Mouse (Mus musculus): ENCODE results near the gene Klhl3. TPM values are rescaled to one million over a fixed set of nuclear protein-coding genes. Genes with fewer than 3 reads are reported as not detected.

Gene Klhl3
- total RNA-seq, 2 experiments from 2014 or later = 5.6 to 5.8 TPM

DNA sequence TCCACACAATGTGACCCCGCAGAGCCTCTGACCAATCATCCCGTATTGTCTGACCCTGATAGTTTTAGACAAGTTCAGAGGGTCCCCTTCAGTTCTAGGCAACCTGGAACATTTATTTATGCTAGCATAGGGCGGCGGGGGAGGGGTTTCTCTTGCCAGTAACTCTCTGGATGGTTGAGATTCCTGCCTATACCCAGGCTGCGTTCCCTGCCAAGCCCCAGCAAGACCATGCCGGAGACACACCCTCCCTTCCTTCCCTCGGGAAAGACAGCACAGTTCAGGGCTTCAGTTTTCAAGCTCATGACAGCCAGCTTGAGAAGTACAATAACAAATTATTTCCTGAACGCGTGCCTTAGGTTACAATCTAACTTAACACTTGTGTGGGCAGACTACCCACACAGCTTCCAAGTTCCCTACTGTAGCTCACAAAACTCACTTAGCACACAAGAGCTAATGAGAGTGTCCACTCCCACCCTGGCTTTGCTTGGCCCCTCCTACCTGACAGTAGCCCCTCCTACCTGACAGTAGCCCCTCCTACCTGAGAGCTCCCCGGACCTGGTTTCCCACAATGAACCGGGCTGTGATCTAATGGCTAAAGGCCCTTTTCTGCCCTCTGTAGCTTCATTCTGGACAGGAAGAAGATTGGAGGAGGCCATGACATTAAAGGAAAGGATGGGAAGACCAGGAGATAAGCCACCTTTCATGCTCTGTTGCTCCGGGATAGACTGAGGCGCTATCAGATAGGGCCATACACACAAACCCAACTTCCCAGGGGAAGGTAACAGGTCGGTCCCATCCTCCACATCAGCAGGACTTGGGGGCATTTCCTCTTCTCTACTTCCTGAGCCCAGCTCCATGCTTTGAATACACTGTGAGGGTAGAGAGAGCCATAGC is 46.6 kb downstream of the Klhl3 start:
- peak; percentile 62 for DNase-seq

DNA sequence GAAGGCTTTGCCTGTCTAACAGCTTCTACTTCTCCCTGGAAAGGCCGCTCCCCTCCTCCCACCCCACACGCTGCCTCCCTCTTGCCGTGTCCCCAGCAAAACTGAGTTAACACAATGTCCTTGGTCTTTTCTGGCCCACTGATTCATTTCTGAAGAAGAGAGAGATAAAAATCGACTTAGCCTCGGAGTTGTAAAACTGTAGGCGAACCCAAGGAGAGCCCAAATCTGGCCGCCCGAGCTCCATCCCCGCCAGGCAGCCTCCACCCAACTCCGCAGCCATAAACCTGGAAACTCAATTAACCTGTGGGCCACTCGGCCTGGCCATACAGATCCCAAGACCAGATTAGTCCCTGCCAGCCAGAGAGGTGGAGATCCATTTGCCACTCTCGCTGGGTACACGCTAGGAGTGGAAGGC is 47.3 kb downstream of the Klhl3 start:
- DNase-seq = no peak

DNA sequence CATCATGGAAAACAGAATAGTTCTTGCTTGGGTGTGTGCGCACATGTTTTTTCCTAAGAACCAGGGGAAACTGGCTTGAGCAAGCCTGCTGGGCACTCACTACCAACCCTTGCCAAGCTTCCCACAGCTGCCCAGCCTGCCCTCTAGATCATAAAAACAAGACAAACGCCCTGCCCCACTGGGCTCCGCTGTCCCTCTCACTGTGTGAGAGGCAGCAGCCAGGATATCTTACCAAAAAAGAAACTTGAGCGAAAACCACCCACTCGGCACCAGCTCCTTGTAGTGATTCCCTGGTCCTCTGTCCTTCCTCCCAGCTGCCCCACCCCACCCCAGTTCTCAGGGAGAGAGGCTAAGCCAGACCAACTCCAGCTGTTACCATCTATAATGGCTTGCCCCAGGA is 48.1 kb downstream of the Klhl3 start:
- no peak for DNase-seq

DNA sequence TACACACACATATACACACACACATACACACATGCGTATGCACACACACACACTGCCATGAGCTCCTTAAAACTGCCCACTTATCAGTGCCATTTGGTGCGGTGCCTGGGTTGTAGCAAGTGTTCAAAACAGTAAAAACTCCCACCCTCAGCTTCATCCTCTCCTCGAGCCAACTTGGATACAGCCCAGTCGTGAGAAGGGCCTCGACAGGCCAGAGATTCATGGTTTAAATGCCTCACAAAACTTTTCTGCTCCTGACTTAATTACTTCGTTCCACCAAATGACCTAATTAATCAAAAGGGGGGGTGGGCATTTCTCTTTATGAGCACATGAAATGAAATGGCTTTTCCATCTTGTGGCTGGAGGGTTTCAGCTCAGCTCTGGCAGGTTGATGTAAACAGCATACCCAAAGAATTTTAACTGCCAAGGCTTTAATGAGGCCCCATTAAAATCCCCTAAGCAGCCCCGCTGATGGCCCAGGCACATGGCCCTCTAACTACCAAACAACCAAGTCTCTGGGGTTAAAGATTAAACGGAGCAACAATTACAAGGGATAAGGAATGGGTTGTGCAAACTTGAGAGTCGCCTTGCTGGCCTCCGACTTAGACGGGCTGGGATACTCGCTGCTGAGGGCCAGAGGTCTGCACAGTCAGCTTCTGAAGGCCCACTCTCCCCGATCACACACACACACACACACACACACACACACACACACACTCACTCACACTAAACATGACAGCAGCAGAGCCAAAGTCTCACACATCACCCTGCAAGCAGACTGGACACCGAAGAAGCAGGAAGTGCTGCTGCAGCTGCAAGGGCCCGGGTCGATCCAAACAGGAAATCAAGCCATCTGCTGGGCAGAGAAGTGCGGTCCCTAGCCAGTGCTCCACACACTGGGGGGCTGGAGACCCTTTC is 55.2 kb downstream of the Klhl3 start:
- DNase-seq = peak; percentile 62

DNA sequence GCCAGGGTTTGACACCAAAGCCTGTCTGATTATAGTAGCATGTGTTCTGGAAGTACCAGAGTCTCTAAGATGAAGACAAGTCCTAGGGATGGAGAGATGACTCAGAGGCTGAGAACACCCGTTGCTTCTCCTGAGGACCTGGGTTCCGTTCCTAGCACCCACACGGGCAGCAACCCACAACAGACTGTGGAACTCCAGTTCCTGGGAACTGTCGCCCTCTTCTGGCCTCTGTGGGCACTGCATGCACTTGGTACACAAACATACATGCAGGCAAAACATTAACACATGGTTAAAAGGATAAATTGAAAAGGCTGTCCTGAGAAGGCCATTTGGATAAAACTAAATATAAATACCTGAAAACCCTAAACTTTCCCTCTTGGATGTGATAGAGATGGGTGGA is 56.8 kb downstream of the Klhl3 start:
- no peak for DNase-seq

GRCm38 (mm10) chr13:58053628-58054027 is 59.8 kb downstream of the Klhl3 start:
- DNase-seq = no peak

DNA sequence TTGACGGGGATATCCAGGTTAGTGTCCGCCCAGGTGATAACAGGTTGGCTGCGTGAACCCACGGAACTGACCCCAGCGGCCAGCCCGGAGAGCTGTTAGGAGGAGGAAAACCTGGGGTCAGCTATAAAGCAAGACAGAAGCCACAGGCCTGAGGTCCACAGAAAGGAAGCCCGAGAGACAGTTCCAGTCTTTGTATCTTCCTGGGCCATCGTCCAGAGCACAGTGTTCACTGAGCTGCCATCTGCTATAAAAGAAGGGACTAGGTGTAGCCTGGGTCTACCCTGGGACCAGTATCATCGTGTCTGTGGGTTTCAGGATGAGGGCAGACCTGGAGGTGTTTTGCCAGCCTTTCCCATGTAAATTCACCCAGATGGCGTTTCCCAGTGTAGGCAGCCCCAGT is 61.7 kb downstream of the Klhl3 start:
- DNase-seq = no peak

DNA sequence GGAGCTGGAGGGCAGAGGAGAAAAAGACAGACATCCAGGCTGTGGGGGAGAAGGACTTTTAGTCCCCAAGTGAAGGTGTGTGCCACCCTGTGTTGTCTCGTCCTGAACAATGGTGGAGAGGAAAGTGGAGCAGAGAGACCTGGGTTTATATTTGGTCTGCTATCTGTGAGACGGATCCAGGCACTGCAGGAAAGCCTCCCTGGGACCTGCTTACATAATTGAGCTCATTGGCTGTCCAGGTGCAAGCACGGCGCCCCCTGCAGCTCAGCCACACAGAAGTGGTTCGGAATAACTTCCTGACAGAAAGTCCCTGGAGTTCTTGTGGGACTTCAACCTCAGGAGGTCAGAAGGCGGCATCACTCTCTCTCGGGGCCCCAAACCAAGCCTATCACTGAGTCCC is 62.1 kb downstream of the Klhl3 start:
- DNase-seq = no peak

- no peak for DNase-seq
These were observed 64.3 kb downstream of the Klhl3 start for GRCm38 (mm10) chr13:58049121-58049520.

- no peak for DNase-seq
These were observed 65.3 kb downstream of the Klhl3 start for GRCm38 (mm10) chr13:58048076-58048475.

GRCm38 (mm10) chr13:58046178-58046577 is 67.2 kb downstream of the Klhl3 start:
- no peak for DNase-seq

GRCm38 (mm10) chr13:58045278-58045677 is 68.1 kb downstream of the Klhl3 start:
- peak; percentile 23 for DNase-seq

DNA sequence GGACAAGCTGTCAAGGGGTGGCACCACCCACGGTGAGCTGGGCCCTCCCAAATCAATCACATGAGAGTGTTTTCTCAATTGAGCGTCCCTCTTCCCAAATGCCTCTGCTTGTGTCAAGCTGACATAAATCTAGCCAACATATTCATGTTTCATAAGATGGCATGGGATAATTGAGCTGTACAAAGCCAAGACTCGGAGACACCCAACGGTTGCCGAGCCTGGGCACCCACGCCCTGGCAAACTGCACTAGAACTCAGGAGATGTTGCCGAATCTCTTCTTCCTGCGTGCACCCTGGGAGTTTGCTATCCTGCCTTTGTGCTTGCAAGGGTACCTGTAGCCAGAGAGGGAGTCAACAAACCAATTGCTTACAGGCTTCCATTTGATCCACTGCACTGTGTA is 70.1 kb downstream of the Klhl3 start:
- no peak for DNase-seq

DNA sequence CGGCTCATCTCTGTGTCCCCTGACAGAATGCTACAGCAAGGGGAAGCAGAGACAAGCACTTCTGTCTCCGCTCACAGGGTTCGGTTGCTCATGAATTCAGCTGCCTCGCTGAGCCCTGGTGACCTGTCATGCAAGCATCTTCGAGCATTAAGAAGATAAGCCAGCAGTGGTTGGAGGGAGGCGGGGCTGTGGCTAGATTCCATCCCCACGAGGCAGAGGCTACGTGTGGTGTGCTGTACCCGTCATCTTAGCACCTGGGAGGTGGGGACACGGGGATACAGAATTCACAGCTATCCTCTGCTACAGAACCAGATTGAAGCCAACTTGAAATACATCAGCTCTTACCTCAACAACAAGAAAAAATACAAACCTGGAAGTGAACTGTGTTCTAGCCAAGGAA is 73.3 kb downstream of the Klhl3 start:
- no peak for DNase-seq

- no peak for DNase-seq
These were observed 75.9 kb downstream of the Klhl3 start for GRCm38 (mm10) chr13:58037506-58037905.

DNA sequence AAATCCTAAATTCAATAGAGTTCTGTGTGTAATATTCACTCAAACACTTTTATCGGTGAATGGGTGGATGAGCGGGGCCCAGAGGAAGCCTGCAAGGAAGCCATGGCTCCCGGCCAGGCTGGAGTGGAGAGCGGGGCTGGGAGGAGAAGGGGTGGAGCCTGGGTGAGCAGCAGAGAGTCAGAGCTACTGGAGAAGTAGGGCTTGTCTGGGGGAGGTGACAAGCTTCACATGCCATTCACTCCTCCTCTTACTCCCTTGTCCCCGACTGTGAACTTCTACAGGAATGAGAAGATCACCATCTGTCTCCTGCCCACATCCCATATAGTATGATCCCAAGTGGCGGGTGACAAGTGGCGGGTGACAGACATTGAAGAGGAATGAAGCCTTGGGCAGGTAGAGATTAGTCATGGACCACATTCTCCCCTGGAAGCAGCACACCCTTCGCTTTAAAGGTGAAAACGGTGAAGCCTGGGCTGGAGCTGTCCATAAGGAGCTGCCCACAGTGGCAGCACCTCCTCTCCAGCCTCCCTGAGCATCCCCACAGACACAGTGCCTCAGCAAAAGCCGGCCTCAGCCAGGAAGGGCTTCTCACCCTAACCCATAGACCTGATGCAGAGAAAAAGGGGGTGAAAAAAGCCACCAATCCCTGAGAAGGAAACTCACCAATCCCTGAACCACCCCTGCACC is 77.8 kb downstream of the Klhl3 start:
- peak; percentile 91 for DNase-seq

- no peak for DNase-seq
These were observed 78.4 kb downstream of the Klhl3 start for GRCm38 (mm10) chr13:58034985-58035384.

- DNase-seq = no peak
These were observed 78.9 kb downstream of the Klhl3 start for GRCm38 (mm10) chr13:58034507-58034906.

DNA sequence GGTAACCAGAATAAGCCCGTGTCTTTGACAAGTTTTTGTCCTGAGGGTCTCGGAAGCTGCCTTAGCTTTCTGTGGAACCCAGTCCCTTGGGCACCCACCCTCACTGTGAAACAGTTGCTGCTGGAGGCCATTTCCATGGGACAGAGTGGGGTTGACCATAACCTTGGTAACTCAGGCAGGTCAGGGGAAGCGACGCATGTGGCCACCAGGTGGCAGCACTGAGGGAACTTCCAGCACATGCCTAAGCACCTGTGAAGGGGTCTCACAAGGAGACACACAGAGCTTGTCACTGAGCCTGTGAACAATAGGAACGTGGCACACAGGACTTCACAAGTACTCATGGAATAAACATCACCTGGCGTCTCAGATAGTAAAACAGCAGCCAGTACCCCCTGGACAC is 81.6 kb downstream of the Klhl3 start:
- peak; percentile 85 for DNase-seq

DNA sequence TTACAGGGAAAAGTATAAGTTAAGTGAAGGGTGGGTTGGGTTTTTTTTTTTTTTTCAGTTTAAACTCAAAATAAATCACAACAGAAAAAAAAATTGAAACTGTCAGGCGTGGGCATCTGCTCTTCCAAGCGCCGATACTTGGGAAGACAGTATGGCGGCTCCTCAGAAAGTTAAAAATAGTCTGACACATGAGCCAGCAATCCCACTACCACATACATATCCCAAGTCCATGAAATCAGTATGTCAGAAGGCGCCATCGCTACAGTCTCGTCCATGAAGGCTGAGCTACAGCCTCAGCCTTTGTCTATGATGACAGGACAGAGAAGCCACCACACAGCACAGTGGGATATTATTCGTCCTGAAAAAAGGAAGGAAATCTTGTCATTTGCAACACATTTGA is 86.3 kb downstream of the Klhl3 start:
- DNase-seq = no peak

DNA sequence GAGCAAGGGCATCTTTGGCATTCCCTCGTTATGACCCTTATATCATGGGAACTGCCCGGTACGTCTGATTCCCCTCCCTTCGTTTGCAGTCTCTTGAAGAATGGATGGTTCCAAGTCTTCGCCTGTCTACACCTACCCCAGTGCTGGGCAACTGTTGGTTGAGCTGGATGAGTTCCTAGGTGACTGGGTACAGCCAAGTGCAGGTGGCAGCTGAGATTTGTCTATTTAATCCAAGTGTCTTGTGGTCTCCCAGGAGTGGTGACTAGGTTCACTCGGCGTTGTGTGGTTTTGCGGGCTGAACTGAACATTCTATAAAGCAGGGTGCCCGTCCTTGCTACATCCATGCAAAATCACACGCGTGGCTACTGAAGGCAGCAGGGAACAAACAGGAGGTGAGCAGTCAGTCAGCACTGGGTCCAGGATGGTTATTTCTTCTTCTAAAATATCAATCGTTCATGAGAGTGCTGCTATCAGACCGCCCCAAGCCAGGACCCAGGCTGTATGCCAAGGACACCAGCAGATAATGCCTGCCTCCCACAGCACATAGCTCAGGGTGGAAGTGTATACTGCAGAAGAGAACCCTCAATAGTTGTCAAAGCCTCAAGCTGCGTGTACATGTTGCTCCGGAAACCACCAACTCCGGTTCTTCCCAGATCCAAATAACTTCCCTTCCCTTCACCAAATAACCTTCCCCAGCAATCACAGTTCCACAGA is 87.5 kb downstream of the Klhl3 start:
- DNase-seq = no peak

All from heart, postnatal 4 days (tissue).